Mouse (Mus musculus): ENCODE results near the gene Chst15.

DNA sequence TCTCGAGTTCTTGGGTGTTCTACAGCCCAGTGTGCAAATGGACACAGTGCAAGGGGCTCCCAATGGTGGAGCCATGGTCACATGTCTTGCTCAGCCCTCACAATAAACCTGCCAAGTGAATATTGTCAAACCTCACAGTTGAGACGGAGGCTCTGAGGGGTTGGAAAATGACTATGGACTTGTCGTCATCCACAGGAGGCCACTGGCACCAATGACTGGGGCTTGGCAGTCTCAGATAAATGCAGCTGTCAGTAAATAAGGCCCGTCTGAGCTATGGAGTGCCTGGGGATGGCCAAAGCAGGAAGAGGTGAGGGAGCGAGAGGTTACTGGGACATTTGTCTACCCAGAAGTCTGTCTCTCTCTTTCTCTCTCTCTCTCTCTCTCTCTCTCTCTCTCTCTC is 48.1 kb upstream of the Chst15 start:
- no peak for TF ChIP-seq CTCF (IDR thresholded peaks at IDR 0.05; ENCODE audit: control insufficient read depth, insufficient read depth, low read length)
- no peak for TF ChIP-seq POLR2A (IDR thresholded peaks at IDR 0.05; ENCODE audit: borderline replicate concordance, control insufficient read depth, low read depth, low read length)

Measured in bone marrow, adult 2 months (tissue).